Mouse (Mus musculus) erythroblast, embryonic 14.5 days (primary cell): ENCODE data around the gene Tgm2. TPM values are rescaled to one million over a fixed set of nuclear protein-coding genes. Genes with fewer than 3 reads are reported as not detected.

Experiments used
- H3K27me3 ChIP-seq: 2 replicates; pipeline ENCODE4 v1.6.1; 2012; ENCODE audit warnings: inconsistent platforms; ENCODE audit not compliant: control insufficient read depth
- H3K36me3 ChIP-seq: 2 replicates; pipeline ENCODE4 v1.6.1; 2012; ENCODE audit warnings: mild to moderate bottlenecking, inconsistent platforms; ENCODE audit not compliant: control insufficient read depth
- H3K4me1 ChIP-seq: 2 replicates; pipeline ENCODE4 v1.6.1; 2012; ENCODE audit warnings: inconsistent platforms; ENCODE audit not compliant: control insufficient read depth
- H3K4me3 ChIP-seq: replicated peaks from 2 replicates; pipeline ENCODE3; 2012; ENCODE audit warnings: moderate library complexity, mild to moderate bottlenecking, inconsistent platforms
- H3K9me3 ChIP-seq: 2 replicates; pipeline ENCODE4 v1.6.1; 2012; ENCODE audit warnings: low read length, inconsistent platforms, mixed read lengths; ENCODE audit not compliant: control insufficient read depth
- GATA1 ChIP-seq: IDR thresholded peaks from 2 replicates; pipeline ENCODE4 v1.6.1; 2012; ENCODE audit warnings: low read length, inconsistent platforms, mixed read lengths
- TAL1 ChIP-seq: IDR thresholded peaks from 3 replicates; pipeline ENCODE4 v1.6.1; 2012; ENCODE audit warnings: low read length, inconsistent platforms, mixed read lengths
- polyA plus RNA-seq: library from polyadenylated mRNA; stranded (reverse); fragments of >175 nt; gene quantifications from 2 replicates; pipeline ENCODE4 v1.2.3, GENCODE M21; 2012

The Tgm2 gene
- polyA plus RNA-seq, 1 experiment, result 8.3 TPM

- Histone ChIP-seq H3K9me3 (peaks cover 9% of the 10 kb centered on the region), H3K4me1 (peaks cover 19% of the 10 kb centered on the region), H3K36me3 (peaks cover 100% of the 10 kb centered on the region), H3K4me3 (no peak overlapping the region), H3K27me3 (no peaks in the 10 kb centered on the region)
- TF ChIP-seq TAL1 (no peak), GATA1 (no peak)
Observed at GRCm38 (mm10) chr2:158127872-158128271, 18.4 kb downstream of the Tgm2 start.

- Histone ChIP-seq H3K4me3 (no peak overlapping the region), H3K4me1 (peaks cover 22% of the 10 kb centered on the region), H3K9me3 (peaks cover 9% of the 10 kb centered on the region), H3K36me3 (peaks cover 100% of the 10 kb centered on the region), H3K27me3 (no peaks in the 10 kb centered on the region)
- TF ChIP-seq GATA1 (no peak), TAL1 (no peak)
Observed at GRCm38 (mm10) chr2:158127245-158127644, 19.0 kb downstream of the Tgm2 start.

GRCm38 (mm10) chr2:158122814-158123213 lies 23.4 kb downstream of the Tgm2 start:
- Histone ChIP-seq H3K4me3 (no peak overlapping the region), H3K9me3 (peaks cover 9% of the 10 kb centered on the region), H3K27me3 (no peaks in the 10 kb centered on the region), H3K4me1 (peaks cover 40% of the 10 kb centered on the region), H3K36me3 (peaks cover 100% of the 10 kb centered on the region)
- no peak for TF ChIP-seq TAL1
- no peak for TF ChIP-seq GATA1

GRCm38 (mm10) chr2:158121645-158122326 lies 24.4 kb downstream of the Tgm2 start:
- TF ChIP-seq GATA1 (no peak), TAL1 (no peak)
- H3K27me3 ChIP-seq, result no peaks in the 10 kb centered on the region
- no peak overlapping the region for H3K4me3 ChIP-seq
- H3K36me3 ChIP-seq, result peaks cover 100% of the 10 kb centered on the region
- peaks cover 4% of the 10 kb centered on the region for H3K9me3 ChIP-seq
- peaks cover 50% of the 10 kb centered on the region for H3K4me1 ChIP-seq

- Histone ChIP-seq H3K27me3 (no peaks in the 10 kb centered on the region), H3K9me3 (peaks cover 2% of the 10 kb centered on the region), H3K4me3 (no peak overlapping the region), H3K4me1 (peaks cover 59% of the 10 kb centered on the region), H3K36me3 (peaks cover 100% of the 10 kb centered on the region)
- TF ChIP-seq TAL1, result no peak
- no peak for TF ChIP-seq GATA1
Observed at GRCm38 (mm10) chr2:158120868-158121267, 25.4 kb downstream of the Tgm2 start.

- Histone ChIP-seq H3K27me3 (no peaks in the 10 kb centered on the region), H3K4me1 (peaks cover 64% of the 10 kb centered on the region), H3K36me3 (peaks cover 98% of the 10 kb centered on the region)
Observed at GRCm38 (mm10) chr2:158120211-158120610, 26.0 kb downstream of the Tgm2 start.

GRCm38 (mm10) chr2:158119145-158119544 lies 27.1 kb downstream of the Tgm2 start:
- peaks cover 93% of the 10 kb centered on the region for H3K36me3 ChIP-seq
- H3K4me1 ChIP-seq, result peaks cover 74% of the 10 kb centered on the region
- H3K4me3 ChIP-seq, result no peak overlapping the region
- H3K9me3 ChIP-seq, result no peaks in the 10 kb centered on the region
- TF ChIP-seq TAL1, result no peak
- TF ChIP-seq GATA1, result no peak
- no peaks in the 10 kb centered on the region for H3K27me3 ChIP-seq

More at GRCm38 (mm10) chr2:158120211-158120610, 26.0 kb downstream of the Tgm2 start:
- Histone ChIP-seq H3K4me3 (no peak overlapping the region), H3K9me3 (no peaks in the 10 kb centered on the region)
- TF ChIP-seq GATA1 (no peak), TAL1 (no peak)

GRCm38 (mm10) chr2:158116653-158117052 lies 29.6 kb downstream of the Tgm2 start:
- H3K27me3 ChIP-seq, result no peaks in the 10 kb centered on the region
- TF ChIP-seq TAL1 (no peak), GATA1 (no peak)
- H3K4me3 ChIP-seq, result no peak overlapping the region
- H3K4me1 ChIP-seq, result peaks cover 85% of the 10 kb centered on the region
- H3K36me3 ChIP-seq, result peaks cover 68% of the 10 kb centered on the region
- no peaks in the 10 kb centered on the region for H3K9me3 ChIP-seq

- Histone ChIP-seq H3K27me3 (no peaks in the 10 kb centered on the region), H3K4me1 (peaks cover 81% of the 10 kb centered on the region), H3K4me3 (no peak overlapping the region), H3K36me3 (peaks cover 61% of the 10 kb centered on the region), H3K9me3 (no peaks in the 10 kb centered on the region)
- no peak for TF ChIP-seq GATA1
- TF ChIP-seq TAL1, result no peak
Observed at GRCm38 (mm10) chr2:158115838-158116453, 30.3 kb downstream of the Tgm2 start.
